Mouse (Mus musculus) liver, adult 2 months (tissue): ENCODE results near the gene F12. TPM values are rescaled to one million over a fixed set of nuclear protein-coding genes. Genes with fewer than 3 reads are reported as not detected.

Experiments used
- DNase-seq: peaks from one replicate; pipeline ENCODE4 v3.0.0-alpha.2; 2011; ENCODE audit warnings: low read depth, low spot score; ENCODE audit errors: extremely low read depth
- H3K27ac ChIP-seq: fragments of 200-500 bp; replicated peaks from 2 replicates; pipeline ENCODE4 v1.5.1; 2012; ENCODE audit warnings: low read depth, mild to moderate bottlenecking, control low read depth, inconsistent platforms, low read length; ENCODE audit not compliant: insufficient read depth
- H3K27me3 ChIP-seq: fragments of 200-500 bp; 2 replicates; pipeline ENCODE4 v1.6.1; 2012; ENCODE audit warnings: mild to moderate bottlenecking, moderate library complexity, low read length, inconsistent platforms; ENCODE audit not compliant: control insufficient read depth, insufficient read depth
- H3K36me3 ChIP-seq: fragments of 200-500 bp; 2 replicates; pipeline ENCODE4 v1.6.1; 2012; ENCODE audit warnings: low read length, inconsistent platforms; ENCODE audit not compliant: control insufficient read depth, insufficient read depth
- H3K4me1 ChIP-seq: fragments of 200-500 bp; 2 replicates; pipeline ENCODE4 v1.6.1; 2011; ENCODE audit warnings: low read length; ENCODE audit not compliant: control insufficient read depth, insufficient read depth
- H3K4me3 ChIP-seq: fragments of 200-500 bp; 2 replicates; pipeline ENCODE4 v1.5.1; 2011; ENCODE audit warnings: low read depth, mild to moderate bottlenecking, control low read depth, low read length, moderate library complexity; ENCODE audit not compliant: insufficient read depth
- H3K79me2 ChIP-seq: fragments of 200-500 bp; 2 replicates; pipeline ENCODE4 v1.6.1; 2012; ENCODE audit warnings: inconsistent platforms, mild to moderate bottlenecking, low read length, moderate library complexity; ENCODE audit not compliant: control insufficient read depth, insufficient read depth
- H3K9ac ChIP-seq: fragments of 200-500 bp; 2 replicates; pipeline ENCODE4 v1.6.1; 2012; ENCODE audit warnings: low read depth, mild to moderate bottlenecking, control low read depth, inconsistent platforms, low read length
- CTCF ChIP-seq: fragments of 200-500 bp; IDR thresholded peaks from 2 replicates; pipeline ENCODE4 v1.5.1; 2011; ENCODE audit warnings: low read depth, low read length, control low read depth
- POLR2A ChIP-seq: fragments of 200-500 bp; IDR thresholded peaks from 2 replicates; pipeline ENCODE4 v1.6.1; 2011; ENCODE audit warnings: low read length, control low read depth; ENCODE audit not compliant: insufficient read depth; ENCODE audit errors: extremely low read depth
- WGBS: fragments of 180-500 bp; shearing (Covaris S2); methylation state at CpG from one replicate; pipeline ENCODE4 v1.1.7; 2018; 5-methylcytosine and 5-hydroxymethylcytosine counted together
- polyA plus RNA-seq: library from polyadenylated mRNA; depleted of rRNA; stranded (reverse); fragments of >200 nt; gene quantifications from 2 replicates; pipeline ENCODE4 v1.2.3, GENCODE M21; 2012
- total RNA-seq: library from RNA; depleted of rRNA; stranded (reverse); fragments of >200 nt; gene quantifications from 2 replicates; pipeline ENCODE4 v1.2.3, GENCODE M21; 2014

The F12 gene
- total and polyA plus RNA-seq, 2 experiments, result 391 to 798 TPM

GRCm38 (mm10) chr13:55399300-55400038 is 27.1 kb downstream of the F12 start:
- Histone ChIP-seq H3K36me3 (no peaks in the 10 kb centered on the region), H3K4me1 (no peaks in the 10 kb centered on the region), H3K27ac (no peak overlapping the region), H3K9ac (no peak overlapping the region), H3K79me2 (no peaks in the 10 kb centered on the region), H3K27me3 (no peaks in the 10 kb centered on the region), H3K4me3 (no peak overlapping the region)
- TF ChIP-seq CTCF (no peak), POLR2A (no peak)
- 73% methylated on average over 5 of the region's 5 CpGs for WGBS
- DNase-seq, result no peak

GRCm38 (mm10) chr13:55398088-55398487 is 28.5 kb downstream of the F12 start, which contains the start of gene Slc34a1:
Slc34a1 (plus strand) TSS chr13:55398187.
- no peak within 1 kb of the TSS for H3K9ac ChIP-seq

GRCm38 (mm10) chr13:55392933-55393332 is 33.7 kb downstream of the F12 start:
- Histone ChIP-seq H3K27me3 (no peaks in the 10 kb centered on the region), H3K4me3 (no peak overlapping the region), H3K36me3 (no peaks in the 10 kb centered on the region), H3K79me2 (no peaks in the 10 kb centered on the region), H3K9ac (no peak overlapping the region), H3K4me1 (peaks cover 10% of the 10 kb centered on the region), H3K27ac (peak overlapping the region; percentile 97; the same call in 1 of the 2 replicates)
- DNase-seq, result peak; percentile 18
- TF ChIP-seq POLR2A (no peak), CTCF (peak; percentile 52)
- WGBS, result 84% methylated on average over 4 of the region's 4 CpGs

More at GRCm38 (mm10) chr13:55398088-55398487, 28.5 kb downstream of the F12 start, which contains the start of gene Slc34a1:
- Histone ChIP-seq H3K79me2 (no peaks in the 10 kb centered on the region), H3K36me3 (no peaks in the 10 kb centered on the region), H3K27me3 (no peaks in the 10 kb centered on the region), H3K27ac (no peak within 1 kb of the TSS), H3K4me1 (no peaks in the 10 kb centered on the region), H3K4me3 (no peak within 1 kb of the TSS)
- 90% methylated on average over 1 of the region's 1 CpGs for WGBS
- no peak for TF ChIP-seq POLR2A
- TF ChIP-seq CTCF, result no peak
- DNase-seq, result no peak

- DNase-seq, result peak; percentile 94
- Histone ChIP-seq H3K4me1 (peaks cover 10% of the 10 kb centered on the region), H3K4me3 (no peak overlapping the region), H3K79me2 (no peaks in the 10 kb centered on the region), H3K27ac (peak overlapping the region; percentile 97), H3K27me3 (no peaks in the 10 kb centered on the region), H3K36me3 (no peaks in the 10 kb centered on the region), H3K9ac (no peak overlapping the region)
- 16% methylated on average over 1 of the region's 1 CpGs for WGBS
- TF ChIP-seq CTCF, result no peak
Observed at GRCm38 (mm10) chr13:55391626-55392029, 35.0 kb downstream of the F12 start.

- WGBS, result 26% methylated on average over 3 of the region's 3 CpGs
- TF ChIP-seq POLR2A (no peak), CTCF (no peak)
- Histone ChIP-seq H3K79me2 (no peaks in the 10 kb centered on the region), H3K36me3 (no peaks in the 10 kb centered on the region), H3K9ac (no peak overlapping the region), H3K27ac (peak overlapping the region; percentile 97), H3K4me3 (no peak overlapping the region), H3K27me3 (no peaks in the 10 kb centered on the region), H3K4me1 (peaks cover 10% of the 10 kb centered on the region)
- peak; percentile 89 for DNase-seq
Observed at GRCm38 (mm10) chr13:55390644-55391043, 35.9 kb downstream of the F12 start.

- TF ChIP-seq POLR2A, result no peak
- TF ChIP-seq CTCF, result no peak
- no peak overlapping the region for H3K4me3 ChIP-seq
- H3K27ac ChIP-seq, result no peak overlapping the region
- no peak for DNase-seq
- no peaks in the 10 kb centered on the region for H3K36me3 ChIP-seq
- no peak overlapping the region for H3K9ac ChIP-seq
- no peaks in the 10 kb centered on the region for H3K4me1 ChIP-seq
- H3K27me3 ChIP-seq, result no peaks in the 10 kb centered on the region
- WGBS, result 93% methylated on average over 4 of the region's 4 CpGs
- H3K79me2 ChIP-seq, result no peaks in the 10 kb centered on the region
Observed at GRCm38 (mm10) chr13:55381790-55382189, 44.8 kb downstream of the F12 start.
